Mouse (Mus musculus): ENCODE results near the gene Nkx6-1.

Nkx6-1 gene

GRCm38 (mm10) chr5:101664945-101665615 lies at the start of gene Nkx6-1:
Nkx6-1 (minus strand) TSS chr5:101664996.
- DNase-seq (ENCODE audit: low read depth, low spot score): peak; percentile 58

- DNase-seq (ENCODE audit: low read depth, low spot score): no peak
Observed at GRCm38 (mm10) chr5:101713064-101713613, 48.3 kb upstream of the Nkx6-1 start.

- no peak for DNase-seq (ENCODE audit: low read depth, low spot score)
Observed at GRCm38 (mm10) chr5:101703374-101704260, 38.8 kb upstream of the Nkx6-1 start.

GRCm38 (mm10) chr5:101702636-101703035 lies 37.8 kb upstream of the Nkx6-1 start:
- DNase-seq (ENCODE audit: low read depth, low spot score): no peak

- peak; percentile 28 for DNase-seq (ENCODE audit: low read depth, low spot score)
Observed at GRCm38 (mm10) chr5:101700607-101701006, 35.8 kb upstream of the Nkx6-1 start.

GRCm38 (mm10) chr5:101688581-101688980 lies 23.8 kb upstream of the Nkx6-1 start:
- no peak for DNase-seq (ENCODE audit: low read depth, low spot score)

- no peak for DNase-seq (ENCODE audit: low read depth, low spot score)
Observed at GRCm38 (mm10) chr5:101683340-101683739, 18.5 kb upstream of the Nkx6-1 start.

GRCm38 (mm10) chr5:101680338-101680737 lies 15.5 kb upstream of the Nkx6-1 start:
- DNase-seq (ENCODE audit: low read depth, low spot score): no peak

GRCm38 (mm10) chr5:101669381-101669780 lies 4.6 kb upstream of the Nkx6-1 start:
- no peak for DNase-seq (ENCODE audit: low read depth, low spot score)

GRCm38 (mm10) chr5:101668475-101668874 lies 3.7 kb upstream of the Nkx6-1 start:
- DNase-seq (ENCODE audit: low read depth, low spot score): no peak

- no peak for DNase-seq (ENCODE audit: low read depth, low spot score)
Observed at GRCm38 (mm10) chr5:101668028-101668427, 3.2 kb upstream of the Nkx6-1 start.

- no peak for DNase-seq (ENCODE audit: low read depth, low spot score)
Observed at GRCm38 (mm10) chr5:101667263-101667990, 2.6 kb upstream of the Nkx6-1 start.

GRCm38 (mm10) chr5:101666713-101667112 lies 1.9 kb upstream of the Nkx6-1 start:
- no peak for DNase-seq (ENCODE audit: low read depth, low spot score)

GRCm38 (mm10) chr5:101666091-101666490 lies 1.3 kb upstream of the Nkx6-1 start:
- DNase-seq (ENCODE audit: low read depth, low spot score): no peak

GRCm38 (mm10) chr5:101664423-101664921 lies 324 bp downstream of the Nkx6-1 start:
- no peak for DNase-seq (ENCODE audit: low read depth, low spot score)

GRCm38 (mm10) chr5:101663621-101664422 lies 974 bp downstream of the Nkx6-1 start:
- no peak for DNase-seq (ENCODE audit: low read depth, low spot score)

GRCm38 (mm10) chr5:101663176-101663575 lies 1.6 kb downstream of the Nkx6-1 start:
- DNase-seq (ENCODE audit: low read depth, low spot score): no peak

- no peak for DNase-seq (ENCODE audit: low read depth, low spot score)
Observed at GRCm38 (mm10) chr5:101662485-101662884, 2.3 kb downstream of the Nkx6-1 start.

GRCm38 (mm10) chr5:101661561-101662211 lies 3.1 kb downstream of the Nkx6-1 start:
- no peak for DNase-seq (ENCODE audit: low read depth, low spot score)

- DNase-seq (ENCODE audit: low read depth, low spot score): no peak
Observed at GRCm38 (mm10) chr5:101660666-101661065, 4.1 kb downstream of the Nkx6-1 start.
